In genomic region chr6:112362349-112362958, GRCm38 (mm10) we compare ENCODE assay signal across 9 mouse cellular contexts. TPM values are rescaled to one million over a fixed set of nuclear protein-coding genes. Genes with fewer than 3 reads are reported as not detected.
DNase-seq lines count a peak whose midpoint lies in the region; ATAC-seq and TF ChIP-seq lines count a peak whose summit lies in the region.
"Had no signal": no experiment of that assay in that cellular context is flagged by ENCODE, and none has a peak within 500 bp of the region (broad histone marks: within the 10 kb centered on the region; RNA-seq: fewer than 3 reads in every experiment).

No protein-coding gene starts in this region.

- H3K9me3 ChIP-seq in heart, embryonic 12.5 days (replicated peaks), result peaks cover 3% of the 10 kb centered on the region; the same call in 1 of the 2 replicates
- no peaks in the 10 kb centered on the region for H3K9me3 ChIP-seq in intestine, postnatal 0 days (ENCODE audit: control insufficient read depth)
- H3K9me3 ChIP-seq in midbrain, embryonic 14.5 days (ENCODE audit: control insufficient read depth, low read length), result no peaks in the 10 kb centered on the region
- no peaks in the 10 kb centered on the region for H3K9me3 ChIP-seq in stomach, postnatal 0 days (ENCODE audit: control insufficient read depth, low read length)

- DNase-seq in heart, adult 8-10 months (ENCODE audit: low spot score), result peak; percentile 57
- DNase-seq in cerebellum, adult 9-10 months, result peak; percentile 31
- peak; percentile 26 to 84 for DNase-seq in frontal cortex, adult 2 months (ENCODE audit: extremely low spot score in 1 of 2, low spot score in 1 of 2)
- DNase-seq in left cerebral cortex, adult 9 months (ENCODE audit: low spot score in 2 of 2), result peak; percentile 9 to 81
- peak; percentile 87 for DNase-seq in midbrain, embryonic 14.5 days
- peak; percentile 77 for DNase-seq in stomach, postnatal 0 days (ENCODE audit: low spot score)

- H3K27me3 ChIP-seq in heart, embryonic 12.5 days (replicated peaks), result no peaks in the 10 kb centered on the region
- H3K27me3 ChIP-seq in intestine, postnatal 0 days (replicated peaks; ENCODE audit: control insufficient read depth, insufficient read depth, low read length), result no peaks in the 10 kb centered on the region
- no peaks in the 10 kb centered on the region for H3K27me3 ChIP-seq in midbrain, embryonic 14.5 days (ENCODE audit: control insufficient read depth, insufficient read depth, low read length)
- H3K27me3 ChIP-seq in stomach, postnatal 0 days (ENCODE audit: control insufficient read depth, insufficient read depth, low read length), result no peaks in the 10 kb centered on the region

- no peak overlapping the region for H3K27ac ChIP-seq in heart, embryonic 12.5 days (ENCODE audit: poor library complexity, severe bottlenecking)
- no peak overlapping the region for H3K27ac ChIP-seq in intestine, postnatal 0 days (ENCODE audit: low read depth, low read length)
- H3K27ac ChIP-seq in midbrain, embryonic 14.5 days (replicated peaks; ENCODE audit: low read depth, low read length), result no peak overlapping the region
- H3K27ac ChIP-seq in stomach, postnatal 0 days (replicated peaks), result no peak overlapping the region

- TF ChIP-seq CTCF in intestine, postnatal 0 days (IDR thresholded peaks at IDR 0.05; ENCODE audit: low read depth), result peak; percentile 88
- TF ChIP-seq CTCF in stomach, postnatal 0 days (IDR thresholded peaks at IDR 0.05; ENCODE audit: low read depth), result peak; percentile 87

- no peaks in the 10 kb centered on the region for H3K36me3 ChIP-seq in heart, embryonic 12.5 days
- H3K36me3 ChIP-seq in intestine, postnatal 0 days (ENCODE audit: control insufficient read depth, insufficient read depth), result no peaks in the 10 kb centered on the region
- no peaks in the 10 kb centered on the region for H3K36me3 ChIP-seq in midbrain, embryonic 14.5 days (ENCODE audit: control insufficient read depth, insufficient read depth, low read length)
- H3K36me3 ChIP-seq in stomach, postnatal 0 days (ENCODE audit: control insufficient read depth, insufficient read depth, low read length), result no peaks in the 10 kb centered on the region
- H3K36me3 ChIP-seq: G1E had no signal

- no peak for TF ChIP-seq EP300 in stomach, postnatal 0 days (optimal IDR thresholded peaks at IDR 0.05)

- no peak overlapping the region for H3K4me3 ChIP-seq in heart, embryonic 12.5 days
- no peak overlapping the region for H3K4me3 ChIP-seq in intestine, postnatal 0 days (ENCODE audit: low read depth, low read length)
- H3K4me3 ChIP-seq in midbrain, embryonic 14.5 days (replicated peaks; ENCODE audit: low read depth, low read length), result no peak overlapping the region
- no peak overlapping the region for H3K4me3 ChIP-seq in stomach, postnatal 0 days (ENCODE audit: low read depth, low read length)

- WGBS in heart, embryonic 12.5 days, result 32% methylated on average over 6 of the region's 6 CpGs
- 30% methylated on average over 6 of the region's 6 CpGs for WGBS in intestine, postnatal 0 days
- 54% methylated on average over 6 of the region's 6 CpGs for WGBS in midbrain, embryonic 14.5 days
- WGBS in stomach, postnatal 0 days, result 29% methylated on average over 6 of the region's 6 CpGs

- H3K9ac ChIP-seq in heart, embryonic 12.5 days, result no peak overlapping the region
- no peak overlapping the region for H3K9ac ChIP-seq in intestine, postnatal 0 days (ENCODE audit: low read depth, low read length)
- no peak overlapping the region for H3K9ac ChIP-seq in midbrain, embryonic 14.5 days (replicated peaks; ENCODE audit: low read length)
- no peak overlapping the region for H3K9ac ChIP-seq in stomach, postnatal 0 days (ENCODE audit: low read length)

- H3K4me2 ChIP-seq in heart, embryonic 12.5 days, result no peak overlapping the region
- no peak overlapping the region for H3K4me2 ChIP-seq in intestine, postnatal 0 days (replicated peaks; ENCODE audit: low read depth)
- no peak overlapping the region for H3K4me2 ChIP-seq in midbrain, embryonic 14.5 days (ENCODE audit: low read length)
- H3K4me2 ChIP-seq in stomach, postnatal 0 days (replicated peaks; ENCODE audit: low read depth), result no peak overlapping the region

- no peaks in the 10 kb centered on the region for H3K4me1 ChIP-seq in heart, embryonic 12.5 days (replicated peaks)
- H3K4me1 ChIP-seq in intestine, postnatal 0 days (replicated peaks; ENCODE audit: control insufficient read depth, insufficient read depth, low read length), result no peaks in the 10 kb centered on the region
- no peaks in the 10 kb centered on the region for H3K4me1 ChIP-seq in midbrain, embryonic 14.5 days (ENCODE audit: control insufficient read depth, insufficient read depth, low read length)
- no peaks in the 10 kb centered on the region for H3K4me1 ChIP-seq in stomach, postnatal 0 days (replicated peaks; ENCODE audit: control insufficient read depth, insufficient read depth)

- ATAC-seq in heart, embryonic 12.5 days (ENCODE audit: insufficient number of reproducible peaks, low FRiP score), result no peak; the same call in 1 of the 2 replicates
- 0 out of 2 replicates have a peak, but pooled peaks have one; percentile 43 for ATAC-seq in intestine, postnatal 0 days
- ATAC-seq in midbrain, embryonic 14.5 days (ENCODE audit: low FRiP score, low TSS enrichment), result peak; percentile 59; the same call in 1 of the 2 replicates
- peak; percentile 82 for ATAC-seq in stomach, postnatal 0 days (ENCODE audit: low FRiP score, low TSS enrichment)

RNA-seq across cellular contexts. Expression of gene Ssu2, which starts 25.4 kb away (rescaled TPM):
- total RNA-seq in heart, adult 8-10 months (2022), result 1 to 10 TPM in 3 of 4 experiments, under 1 TPM in 1; 0.94 to 1.7 (median 1.4) TPM
- 0.12 and 0.17 TPM in 2 replicates for polyA plus RNA-seq in heart, embryonic 12.5 days (2016; fragmentation: Nextera tagmentation; extraction: Ambion mirVana)
- polyA plus RNA-seq in frontal cortex, adult 2 months (2012; rRNA removed), result 0.46 and 0.61 TPM in 2 replicates
- 4.1 and 4.8 TPM in 2 replicates for polyA plus RNA-seq in intestine, postnatal 0 days (2015; fragmentation: Nextera tagmentation; extraction: Ambion mirVana)
- polyA plus RNA-seq in midbrain, embryonic 14.5 days (2014; fragmentation: Nextera tagmentation; extraction: Ambion mirVana), result not detected in 2 replicates
- polyA plus RNA-seq in stomach, postnatal 0 days (2015; fragmentation: Nextera tagmentation; extraction: Ambion mirVana), result 2.6 and 2.7 TPM in 2 replicates
- total RNA-seq: G1E had no signal
- polyA plus RNA-seq: G1E had no signal

Comparison
In these comparisons a context has a peak if more than half of its experiments do, and no peak if none do; other contexts are left out.
1. DNase-seq: peak in every context shown above with its lines; median percentile 87 in midbrain, embryonic 14.5 days; 77 in stomach, postnatal 0 days; 57 in heart, adult 8-10 months; 55 in frontal cortex, adult 2 months; 45 in left cerebral cortex, adult 9 months; 31 in cerebellum, adult 9-10 months.